Mouse (Mus musculus) kidney, postnatal 0 days (tissue): ENCODE data around the gene Snx7. TPM values are rescaled to one million over a fixed set of nuclear protein-coding genes. Genes with fewer than 3 reads are reported as not detected.

Experiments
- ATAC-seq: fragments of 200-750 bp; cut with Nextera tagmentation; replicated peaks from 2 replicates; pipeline ENCODE4 v1.8.0; 2017; ENCODE audit warnings: low read depth, moderate number of reproducible peaks, moderate TSS enrichment, moderate library complexity; ENCODE audit not compliant: low FRiP score
- DNase-seq: peaks from one replicate; pipeline ENCODE4 v3.0.0-alpha.2; 2016; ENCODE audit warnings: low spot score
- H3K27ac ChIP-seq: fragments of 300-500 bp; sonication (generic); 2 replicates; pipeline ENCODE4 v1.5.1; 2014; ENCODE audit warnings: mild to moderate bottlenecking
- H3K27me3 ChIP-seq: fragments of 300-500 bp; sonication (generic); 2 replicates; pipeline ENCODE4 v1.6.1; 2014; ENCODE audit warnings: low read length, mixed read lengths; ENCODE audit not compliant: insufficient read depth
- H3K36me3 ChIP-seq: fragments of 300-500 bp; sonication (generic); 2 replicates; pipeline ENCODE4 v1.6.1; 2014; ENCODE audit warnings: low read length, mixed read lengths; ENCODE audit not compliant: insufficient read depth
- H3K4me1 ChIP-seq: fragments of 300-500 bp; sonication (generic); replicated peaks from 2 replicates; pipeline ENCODE4 v1.6.1; 2014; ENCODE audit warnings: antibody characterized with exemption, low read length, mixed read lengths; ENCODE audit not compliant: insufficient read depth
- H3K4me2 ChIP-seq: fragments of 300-500 bp; sonication (generic); 2 replicates; pipeline ENCODE4 v1.6.1; 2014; ENCODE audit warnings: mild to moderate bottlenecking, low read length, moderate library complexity, mixed read lengths
- H3K4me3 ChIP-seq: fragments of 300-500 bp; sonication (generic); replicated peaks from 2 replicates; pipeline ENCODE4 v1.5.1; 2014; ENCODE audit warnings: low read depth, low read length
- H3K9ac ChIP-seq: fragments of 300-500 bp; sonication (generic); 2 replicates; pipeline ENCODE4 v1.6.1; 2014; ENCODE audit warnings: low read depth, low read length
- H3K9me3 ChIP-seq: fragments of 300-500 bp; sonication (generic); replicated peaks from 2 replicates; pipeline ENCODE4 v1.6.1; 2016; ENCODE audit warnings: low read length, inconsistent platforms, mixed read lengths
- CTCF ChIP-seq: IDR thresholded peaks from 2 replicates; pipeline ENCODE4 v1.5.1; 2016; ENCODE audit warnings: antibody characterized with exemption, low read depth, mild to moderate bottlenecking, moderate library complexity
- WGBS: fragments of 180-500 bp; shearing (Covaris S2); extraction: QIAGEN DNeasy Blood & Tissue Kit; methylation state at CpG from one replicate; pipeline ENCODE4 v1.1.7; 2014; 5-methylcytosine and 5-hydroxymethylcytosine counted together
- polyA plus RNA-seq: library from polyadenylated mRNA; unstranded; fragments of >200 nt; fragmentation: Nextera tagmentation; extraction: Ambion mirVana; gene quantifications from 2 replicates; pipeline ENCODE4 v1.2.1, GENCODE M21; 2015

Gene Snx7
- polyA plus RNA-seq, 1 experiment from 2014 or later = 84.7 TPM

GRCm38 (mm10) chr3:117868091-117868490, 645 bp downstream of the Snx7 start:
- ATAC-seq = 0 out of 2 replicates have a peak, but pooled peaks have one; percentile 2
- Histone ChIP-seq H3K9ac (peak overlapping the region; percentile 67), H3K4me3 (peak overlapping the region; percentile 57), H3K27ac (0 out of 2 replicates have a peak overlapping the region, but pooled peaks have one; percentile 25), H3K4me1 (no peaks in the 10 kb centered on the region), H3K27me3 (no peaks in the 10 kb centered on the region), H3K4me2 (peak overlapping the region; percentile 69), H3K36me3 (no peaks in the 10 kb centered on the region), H3K9me3 (no peaks in the 10 kb centered on the region)
- DNase-seq = no peak
- TF ChIP-seq CTCF = no peak
- 58% methylated on average over 2 of the region's 2 CpGs for WGBS

GRCm38 (mm10) chr3:117866696-117867407, 1.9 kb downstream of the Snx7 start:
- ATAC-seq (no peak), DNase-seq (peak; percentile 27)
- Histone ChIP-seq H3K27ac (0 out of 2 replicates have a peak overlapping the region, but pooled peaks have one; percentile 21), H3K4me1 (no peaks in the 10 kb centered on the region), H3K27me3 (no peaks in the 10 kb centered on the region), H3K4me2 (peak overlapping the region; percentile 69), H3K4me3 (no peak overlapping the region), H3K36me3 (no peaks in the 10 kb centered on the region), H3K9ac (no peak overlapping the region), H3K9me3 (no peaks in the 10 kb centered on the region)
- 70% methylated on average over 12 of the region's 12 CpGs for whole genome bisulfite sequencing
- TF ChIP-seq CTCF = no peak

- H3K4me3 ChIP-seq = no peak overlapping the region
- ATAC-seq (no peak), DNase-seq (no peak)
- no peak for TF ChIP-seq CTCF
- H3K9ac ChIP-seq = no peak overlapping the region
- no peaks in the 10 kb centered on the region for H3K4me1 ChIP-seq
- H3K36me3 ChIP-seq = no peaks in the 10 kb centered on the region
- H3K27ac ChIP-seq = no peak overlapping the region
- H3K4me2 ChIP-seq = no peak overlapping the region
- H3K27me3 ChIP-seq = no peaks in the 10 kb centered on the region
- H3K9me3 ChIP-seq = no peaks in the 10 kb centered on the region
Measured at GRCm38 (mm10) chr3:117865621-117866020, 3.1 kb downstream of the Snx7 start.

GRCm38 (mm10) chr3:117862951-117863350, 5.8 kb downstream of the Snx7 start:
- no peak for DNase-seq
- H3K4me2 ChIP-seq = no peak overlapping the region
- no peaks in the 10 kb centered on the region for H3K36me3 ChIP-seq
- H3K27me3 ChIP-seq = no peaks in the 10 kb centered on the region
- no peak for TF ChIP-seq CTCF
- ATAC-seq = no peak
- no peak overlapping the region for H3K27ac ChIP-seq
- H3K4me1 ChIP-seq = no peaks in the 10 kb centered on the region
- H3K4me3 ChIP-seq = no peak overlapping the region
- WGBS = 83% methylated on average over 2 of the region's 2 CpGs
- no peak overlapping the region for H3K9ac ChIP-seq
- H3K9me3 ChIP-seq = no peaks in the 10 kb centered on the region

GRCm38 (mm10) chr3:117861977-117862434, 6.7 kb downstream of the Snx7 start:
- no peaks in the 10 kb centered on the region for H3K4me1 ChIP-seq
- peak; percentile 70 for ATAC-seq
- H3K9me3 ChIP-seq = no peaks in the 10 kb centered on the region
- H3K27ac ChIP-seq = peak overlapping the region; percentile 72
- H3K36me3 ChIP-seq = no peaks in the 10 kb centered on the region
- peak; percentile 16 for DNase-seq
- WGBS = 54% methylated on average over 6 of the region's 6 CpGs
- no peak overlapping the region for H3K9ac ChIP-seq
- H3K4me2 ChIP-seq = no peak overlapping the region
- no peak overlapping the region for H3K4me3 ChIP-seq
- TF ChIP-seq CTCF = no peak
- no peaks in the 10 kb centered on the region for H3K27me3 ChIP-seq

- H3K4me1 ChIP-seq = no peaks in the 10 kb centered on the region
- DNase-seq (no peak), ATAC-seq (no peak)
- no peaks in the 10 kb centered on the region for H3K36me3 ChIP-seq
- TF ChIP-seq CTCF = no peak
- no peak overlapping the region for H3K27ac ChIP-seq
- H3K9me3 ChIP-seq = no peaks in the 10 kb centered on the region
- 77% methylated on average over 3 of the region's 3 CpGs for WGBS
- H3K9ac ChIP-seq = no peak overlapping the region
- H3K27me3 ChIP-seq = no peaks in the 10 kb centered on the region
- H3K4me2 ChIP-seq = no peak overlapping the region
- no peak overlapping the region for H3K4me3 ChIP-seq
Measured at GRCm38 (mm10) chr3:117858996-117859395, 9.7 kb downstream of the Snx7 start.

- no peak for ATAC-seq
- Histone ChIP-seq H3K27ac (no peak overlapping the region), H3K9ac (no peak overlapping the region), H3K4me1 (no peaks in the 10 kb centered on the region), H3K4me2 (no peak overlapping the region), H3K9me3 (no peaks in the 10 kb centered on the region), H3K36me3 (no peaks in the 10 kb centered on the region), H3K27me3 (no peaks in the 10 kb centered on the region), H3K4me3 (no peak overlapping the region)
- no peak for DNase-seq
- TF ChIP-seq CTCF = no peak
- WGBS = 79% methylated on average over 3 of the region's 3 CpGs
Measured at GRCm38 (mm10) chr3:117853729-117854128, 15.0 kb downstream of the Snx7 start.
